Mouse (Mus musculus): Measurements from ENCODE around the gene Rabep2. TPM values are rescaled to one million over a fixed set of nuclear protein-coding genes. Genes with fewer than 3 reads are reported as not detected.

Rabep2 gene
- total RNA-seq, 2 experiments from 2014 or later: 10.9 to 12.5 TPM

DNA sequence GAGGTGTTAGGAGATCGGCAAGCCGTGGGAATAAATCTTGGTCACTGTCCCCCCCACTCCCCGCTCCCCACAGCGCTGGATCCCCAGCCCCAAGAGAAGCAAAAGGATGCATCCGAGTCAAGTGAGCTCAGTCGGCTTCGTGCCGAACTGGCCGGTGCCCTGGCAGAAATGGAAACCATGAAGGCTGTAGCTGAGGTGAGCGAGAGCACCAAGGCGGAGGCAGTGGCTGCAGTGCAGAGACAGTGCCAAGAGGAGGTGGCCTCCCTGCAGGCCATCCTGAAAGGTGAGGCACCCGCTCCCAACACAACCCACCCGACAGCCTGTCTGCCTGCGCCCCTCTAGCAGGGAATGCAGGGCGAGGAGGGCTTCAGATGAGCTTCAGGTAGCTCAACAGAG lies 942 bp downstream of the Rabep2 start:
- no peak for DNase-seq
- intact Hi-C loops (cut with DNase I): no loop called here

DNA sequence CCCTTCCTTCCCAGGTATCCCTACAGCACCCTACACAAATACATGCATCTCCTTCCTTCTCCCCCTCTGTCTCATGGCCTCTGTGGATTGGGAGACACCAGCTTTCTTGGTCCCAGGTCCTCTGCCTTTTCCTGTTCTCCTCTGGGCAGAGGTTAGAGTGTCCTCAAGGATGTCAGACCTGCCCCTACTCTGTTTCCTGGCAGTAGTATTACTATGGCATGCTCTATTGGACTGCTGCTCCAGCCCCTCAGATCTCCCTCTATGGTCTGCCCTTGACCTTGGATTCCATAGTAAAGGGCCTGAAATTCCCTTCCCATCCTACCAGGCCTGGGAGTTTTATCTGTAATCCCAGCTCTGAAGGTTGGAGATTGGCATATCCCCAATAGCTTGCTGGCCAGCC lies 1.6 kb downstream of the Rabep2 start:
- intact Hi-C loops (cut with DNase I): no loop called here

DNA sequence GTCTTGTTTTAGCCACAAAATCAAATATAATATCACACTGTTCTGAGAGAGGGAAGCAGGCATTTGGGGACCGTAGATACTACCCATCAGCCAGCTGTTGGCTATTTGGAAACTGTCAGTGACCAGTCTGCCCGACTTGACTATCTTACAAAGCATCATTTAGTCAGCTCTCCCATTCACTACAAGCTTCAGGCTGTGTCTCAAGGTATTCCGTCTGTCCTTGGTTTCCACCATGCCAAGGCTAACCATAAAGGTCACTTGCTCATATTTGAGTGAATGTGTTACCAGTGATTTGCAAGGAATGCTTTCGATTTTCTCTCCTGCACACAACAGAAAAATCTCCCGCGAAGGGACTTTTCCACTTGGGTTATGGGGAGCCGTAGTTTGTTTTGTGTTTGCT lies 6.2 kb downstream of the Rabep2 start:
- intact Hi-C loops (cut with DNase I): no loop called here
- no peak for DNase-seq

More for the DNA sequence above, 1.6 kb downstream of the Rabep2 start:
- no peak for DNase-seq

DNA sequence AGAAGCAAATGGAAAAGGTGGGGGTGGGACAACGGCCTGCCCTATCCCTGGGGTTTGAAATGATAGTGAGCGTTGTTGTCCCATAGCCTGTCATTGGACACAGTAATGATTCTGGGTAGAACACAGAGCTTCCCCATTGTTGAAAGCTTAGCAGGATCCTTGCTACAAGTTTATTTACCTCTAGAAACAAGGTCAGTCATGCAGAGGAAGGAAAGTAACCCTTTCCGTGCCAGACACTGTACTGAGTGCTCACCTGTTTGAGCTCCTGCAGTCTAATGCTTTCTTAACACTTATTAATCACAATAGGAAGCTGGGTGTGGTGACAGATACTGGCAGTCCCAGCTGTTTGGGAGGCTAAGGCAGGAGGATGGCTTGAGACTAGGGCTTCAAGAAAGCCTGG lies 7.2 kb downstream of the Rabep2 start:
- intact Hi-C loops (cut with DNase I): loop anchor here (2.0 kb wide), 2 partner anchors 27 to 91 kb away; partner anchors contain the start of gene Atp2a1
- no peak for DNase-seq

DNA sequence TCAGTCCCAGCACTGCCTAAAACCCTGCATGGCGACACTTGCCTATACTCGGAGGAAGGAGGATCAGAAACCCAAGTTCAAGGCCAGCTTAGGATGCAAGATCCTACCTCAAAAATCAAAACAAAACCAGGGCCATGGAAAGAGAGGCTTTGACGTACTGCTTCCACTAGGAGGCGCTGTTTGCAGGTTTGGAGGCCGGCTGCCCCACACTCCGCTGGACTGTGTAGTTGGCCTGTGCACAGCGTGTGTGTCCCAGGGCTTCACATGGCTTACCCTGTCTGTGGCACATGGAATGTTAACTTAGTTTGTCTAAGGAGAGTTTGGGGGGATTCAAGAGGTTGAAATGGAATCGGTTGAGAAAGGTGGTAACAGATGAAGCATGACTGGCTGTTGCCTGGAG lies 8.3 kb downstream of the Rabep2 start:
- DNase-seq: peak; percentile 71 to 86
- intact Hi-C loops (cut with DNase I): loop anchor here (2.0 kb wide), 2 partner anchors 26 to 90 kb away; partner anchors contain the start of gene Atp2a1

DNA sequence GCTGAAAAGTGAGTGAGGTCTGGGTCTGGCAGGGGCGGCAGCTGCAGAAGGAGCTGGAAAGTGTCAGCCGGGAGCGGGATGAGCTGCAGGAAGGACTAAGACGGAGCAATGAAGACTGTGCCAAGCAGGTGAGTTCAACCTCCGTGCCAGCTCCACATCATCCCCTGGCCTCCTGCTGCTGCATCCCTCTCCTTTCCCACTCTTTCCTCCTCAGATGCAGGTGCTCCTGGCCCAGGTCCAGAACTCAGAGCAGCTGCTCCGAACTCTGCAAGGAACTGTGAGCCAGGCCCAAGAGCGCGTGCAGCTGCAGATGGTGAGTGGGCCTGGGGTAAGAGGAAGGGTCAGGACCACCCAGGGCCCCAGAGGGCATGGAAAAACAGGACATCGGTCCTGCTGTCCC lies 11.6 kb downstream of the Rabep2 start:
- intact Hi-C loops (cut with DNase I): no loop called here
- DNase-seq: no peak

DNA sequence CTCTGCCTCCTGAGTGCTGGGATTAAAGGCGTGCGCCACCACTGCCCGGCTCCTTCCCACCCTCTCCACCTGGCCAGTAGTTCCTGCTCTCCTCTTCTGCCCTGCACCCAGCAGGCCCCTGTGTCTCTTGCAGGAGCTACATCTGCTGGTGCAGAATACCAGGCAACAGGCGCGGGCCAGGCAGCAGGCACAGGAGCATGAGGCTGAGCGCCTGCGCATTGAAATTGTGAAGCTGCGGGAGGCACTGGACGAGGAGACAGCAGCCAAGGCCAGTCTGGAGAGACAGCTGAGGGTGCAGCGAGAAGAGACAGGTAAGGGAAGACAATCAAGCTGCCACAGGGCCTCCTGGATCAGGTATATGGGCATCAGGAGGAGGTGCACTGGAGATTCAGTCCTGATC lies 15.4 kb downstream of the Rabep2 start:
- no peak for DNase-seq
- intact Hi-C loops (cut with DNase I): no loop called here

DNA sequence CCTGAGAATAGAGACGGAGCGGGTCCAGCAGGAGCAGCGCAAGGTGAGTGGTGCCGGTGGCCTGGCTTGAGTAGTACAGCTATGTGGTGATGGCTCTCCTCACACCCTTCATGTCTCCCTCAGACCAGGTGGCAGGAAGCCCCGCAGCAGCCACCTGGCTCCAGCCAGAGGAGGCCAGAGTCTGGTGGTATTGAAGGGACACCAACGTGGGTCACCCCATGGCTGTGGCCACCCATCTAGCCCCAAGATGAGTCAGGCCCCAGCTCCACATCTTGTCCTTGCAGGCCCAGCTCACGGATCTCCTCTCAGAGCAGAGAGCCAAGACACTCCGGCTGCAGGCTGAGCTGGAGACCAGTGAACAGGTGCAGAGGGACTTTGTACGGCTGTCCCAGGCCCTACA lies 16.0 kb downstream of the Rabep2 start:
- intact Hi-C loops (cut with DNase I): no loop called here
- DNase-seq: no peak

DNA sequence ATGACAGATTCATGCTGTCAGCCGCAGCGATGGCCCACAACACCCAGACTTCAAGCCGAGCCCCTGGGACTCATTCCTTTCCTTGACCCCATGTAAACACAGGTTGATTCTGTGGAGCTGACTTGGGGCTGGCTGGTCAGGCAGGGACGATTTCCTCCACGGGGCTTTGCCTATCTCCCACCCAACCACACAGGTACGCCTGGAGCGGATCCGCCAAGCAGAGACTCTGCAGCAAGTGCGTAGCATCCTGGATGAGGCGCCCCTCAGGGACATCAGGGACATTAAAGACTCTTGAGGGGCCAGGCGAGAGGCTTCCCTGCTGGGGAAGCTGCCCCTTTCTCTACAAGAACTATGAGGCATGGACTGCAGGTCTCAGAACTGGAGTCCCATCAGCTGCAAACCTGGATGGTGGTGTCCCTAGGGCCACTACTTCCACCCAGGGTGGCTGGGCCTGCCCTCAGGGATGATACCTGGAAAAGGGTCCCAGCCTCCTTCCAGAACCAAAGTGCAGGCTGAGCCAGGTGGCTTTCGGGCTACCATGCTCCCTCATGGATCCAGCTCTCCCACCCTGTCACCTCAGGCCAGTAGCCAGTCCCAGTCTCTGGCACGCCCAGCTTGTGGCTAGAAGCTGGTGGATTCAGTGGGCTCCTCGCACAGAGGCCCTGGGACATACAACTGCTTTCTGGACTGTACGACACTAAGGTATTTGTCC lies 16.7 kb downstream of the Rabep2 start:
- intact Hi-C loops (cut with DNase I): no loop called here
- DNase-seq: no peak

DNA sequence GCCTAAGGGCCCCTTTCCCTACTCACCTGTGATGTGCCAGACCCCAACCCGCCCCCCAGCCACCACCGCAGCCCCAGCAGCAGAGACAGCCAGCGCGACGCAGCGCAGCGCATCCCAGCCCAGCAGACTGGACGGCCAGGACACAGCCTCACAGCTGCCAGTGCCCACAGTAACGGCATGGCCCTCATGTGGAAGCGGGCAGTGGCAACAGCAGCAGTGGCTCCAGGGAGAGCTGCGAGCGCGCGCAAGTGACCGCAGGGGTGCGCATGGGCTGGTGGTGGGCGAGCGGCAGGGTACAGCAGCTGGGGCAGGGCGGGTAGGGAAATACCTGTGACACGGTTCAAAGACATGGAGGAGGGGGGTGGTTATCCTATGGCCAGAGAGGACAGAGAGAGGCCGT lies 17.7 kb downstream of the Rabep2 start:
- intact Hi-C loops (cut with DNase I): no loop called here
- no peak for DNase-seq

DNA sequence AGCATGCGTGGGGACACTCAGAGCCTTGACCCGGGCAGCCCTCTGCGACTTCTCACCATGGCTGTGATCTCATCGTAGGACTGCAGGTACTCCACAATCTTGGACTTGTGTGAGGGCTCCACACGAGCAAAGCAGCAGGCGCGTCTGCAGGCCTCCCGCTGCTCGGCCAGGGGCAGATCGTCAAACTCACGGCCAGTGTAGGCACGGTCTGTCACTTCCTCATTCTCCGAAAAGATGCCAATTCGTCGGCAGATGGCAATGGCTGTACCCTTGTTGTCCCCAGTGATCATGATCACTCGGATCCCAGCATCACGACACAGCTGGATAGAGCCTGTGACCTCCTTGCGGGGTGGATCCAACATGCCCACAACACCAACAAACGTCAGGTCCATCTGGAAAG lies 19.9 kb downstream of the Rabep2 start:
- intact Hi-C loops (cut with DNase I): no loop called here
- DNase-seq: no peak

DNA sequence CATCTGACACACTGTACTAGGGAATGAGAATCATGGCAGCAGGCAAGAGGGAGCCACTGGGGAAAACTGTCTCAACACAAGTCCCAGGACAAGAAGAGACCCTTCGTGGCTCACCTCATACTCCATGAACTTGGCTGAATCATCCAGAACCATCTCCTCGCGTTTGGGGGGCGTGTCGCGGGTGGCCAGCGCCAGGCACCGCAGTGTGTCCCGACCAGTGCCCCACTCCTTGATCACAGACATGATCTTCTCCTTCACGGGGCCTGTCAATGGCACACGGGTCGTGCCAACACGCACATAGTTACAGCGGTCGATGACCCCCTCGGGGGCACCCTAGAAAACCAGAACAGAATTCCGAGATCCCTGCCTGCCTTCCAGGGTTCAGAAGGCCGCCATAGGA lies 21.4 kb downstream of the Rabep2 start:
- intact Hi-C loops (cut with DNase I): no loop called here
- DNase-seq: no peak

DNA sequence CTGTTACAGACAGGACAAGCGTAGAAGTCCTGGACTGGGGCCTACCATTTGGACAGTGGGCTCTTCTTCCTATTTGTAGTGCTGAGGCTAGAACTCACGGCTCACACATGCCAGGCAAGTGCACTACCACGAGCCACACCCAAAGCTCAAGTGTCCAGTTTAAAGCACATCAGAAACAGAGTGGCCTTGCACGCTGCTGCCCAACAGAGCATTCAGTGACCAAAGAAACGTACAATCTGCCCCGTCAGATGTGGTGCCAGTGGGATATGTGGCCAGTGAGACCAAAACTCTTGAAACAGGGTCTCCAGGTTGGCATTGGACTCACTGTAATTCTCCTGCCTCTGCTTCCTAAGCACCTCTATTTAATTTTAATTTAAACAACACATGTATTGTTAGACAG lies 22.1 kb downstream of the Rabep2 start:
- no peak for DNase-seq
- intact Hi-C loops (cut with DNase I): no loop called here

DNA sequence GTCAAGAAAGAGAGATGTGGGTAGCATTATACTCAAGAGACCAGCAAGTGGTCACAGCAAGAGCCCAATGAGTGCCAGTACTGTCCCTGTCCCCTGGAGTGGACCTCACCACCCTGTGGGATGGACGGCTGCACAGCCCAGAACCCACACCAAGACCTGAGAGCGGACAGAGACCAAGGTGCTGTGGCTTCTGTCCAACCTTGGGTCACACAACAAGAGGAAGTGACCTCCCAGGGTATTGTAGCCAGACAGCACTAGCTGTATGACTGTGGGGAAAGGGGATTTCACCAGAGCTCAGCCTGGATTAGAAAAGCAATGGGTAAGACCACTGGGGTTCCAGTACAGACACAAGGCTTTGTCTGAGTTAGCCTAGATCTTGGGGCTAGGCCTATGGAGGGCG lies 23.7 kb downstream of the Rabep2 start:
- intact Hi-C loops (cut with DNase I): no loop called here
- DNase-seq: no peak

DNA sequence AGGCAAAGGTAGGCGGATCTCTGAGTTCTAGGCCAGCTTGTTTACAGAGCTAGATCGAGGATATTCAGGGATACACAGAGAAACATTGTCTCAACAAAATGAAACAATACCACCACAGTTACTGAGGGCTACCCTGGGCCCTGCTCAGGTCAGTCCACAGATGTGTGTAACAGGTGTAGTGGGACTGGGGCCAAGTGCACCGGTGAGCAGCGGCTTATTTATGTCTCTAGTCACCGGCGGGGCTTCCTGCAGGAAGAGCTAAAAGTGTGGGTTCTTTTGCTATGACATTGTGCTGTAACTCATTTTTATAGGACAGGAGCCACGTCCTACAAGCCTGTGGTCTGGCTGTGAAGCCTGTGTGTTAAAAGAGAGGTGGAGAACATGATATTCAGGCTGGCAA lies 25.3 kb downstream of the Rabep2 start:
- intact Hi-C loops (cut with DNase I): no loop called here
- no peak for DNase-seq

DNA sequence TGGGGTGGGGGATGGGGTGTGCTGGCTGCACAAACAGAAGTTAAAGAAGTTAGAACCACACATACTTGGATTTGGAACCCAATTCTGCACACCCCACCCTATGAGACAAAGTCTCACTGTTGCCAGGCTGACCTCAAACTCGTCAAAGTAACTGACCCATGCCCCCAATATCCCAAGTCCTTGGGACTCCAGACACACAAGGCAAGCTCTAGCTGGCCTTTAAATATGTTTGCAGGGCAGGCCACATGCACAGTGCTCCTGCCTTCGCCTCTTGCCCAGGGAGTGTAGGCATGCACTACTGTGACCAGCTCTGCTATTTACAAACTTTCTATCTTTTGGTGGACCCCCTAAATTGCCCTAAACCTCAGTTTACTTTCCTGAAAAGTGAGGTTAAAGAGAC lies 26.7 kb downstream of the Rabep2 start:
- intact Hi-C loops (cut with DNase I): no loop called here
- no peak for DNase-seq

DNA sequence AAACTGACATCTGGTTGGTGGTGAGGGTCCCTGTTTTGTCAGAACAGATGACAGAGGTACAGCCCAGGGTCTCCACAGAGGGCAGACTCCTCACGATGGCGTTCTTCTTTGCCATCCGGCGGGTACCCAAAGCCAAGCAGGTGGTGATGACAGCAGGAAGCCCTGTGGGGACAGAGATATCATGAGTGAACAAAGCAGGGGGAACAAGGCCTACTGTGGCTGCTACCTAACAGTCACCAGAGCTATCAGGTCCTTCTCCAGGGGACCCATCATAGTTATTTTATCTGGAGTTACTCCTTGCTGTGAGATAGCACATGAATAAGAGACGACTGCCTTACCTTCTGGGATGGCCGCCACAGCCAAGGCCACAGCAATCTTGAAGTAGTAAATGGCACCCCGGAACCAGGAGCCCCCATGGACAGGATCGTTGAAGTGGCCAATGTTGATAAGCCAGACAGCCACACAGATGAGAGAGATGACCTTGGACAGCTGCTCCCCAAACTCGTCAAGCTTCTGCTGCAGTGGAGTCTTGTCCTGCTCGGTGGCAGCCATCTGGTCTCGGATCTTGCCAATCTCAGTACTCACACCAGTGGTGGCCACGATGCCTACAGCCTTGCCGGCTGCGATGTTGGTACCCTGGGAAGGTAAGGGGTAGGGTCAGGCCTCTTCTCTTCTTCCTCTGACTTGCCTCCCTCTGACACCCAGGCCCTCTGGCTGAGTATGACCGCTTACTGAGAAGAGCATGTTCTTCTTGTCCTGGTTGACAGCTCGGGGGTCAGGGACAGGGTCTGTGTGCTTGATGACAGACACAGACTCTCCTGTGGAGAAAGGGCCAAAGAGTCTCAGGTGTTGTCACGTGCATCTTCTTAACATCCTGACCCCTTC lies 28.1 kb downstream of the Rabep2 start:
- intact Hi-C loops (cut with DNase I): no loop called here
- DNase-seq: no peak

DNA sequence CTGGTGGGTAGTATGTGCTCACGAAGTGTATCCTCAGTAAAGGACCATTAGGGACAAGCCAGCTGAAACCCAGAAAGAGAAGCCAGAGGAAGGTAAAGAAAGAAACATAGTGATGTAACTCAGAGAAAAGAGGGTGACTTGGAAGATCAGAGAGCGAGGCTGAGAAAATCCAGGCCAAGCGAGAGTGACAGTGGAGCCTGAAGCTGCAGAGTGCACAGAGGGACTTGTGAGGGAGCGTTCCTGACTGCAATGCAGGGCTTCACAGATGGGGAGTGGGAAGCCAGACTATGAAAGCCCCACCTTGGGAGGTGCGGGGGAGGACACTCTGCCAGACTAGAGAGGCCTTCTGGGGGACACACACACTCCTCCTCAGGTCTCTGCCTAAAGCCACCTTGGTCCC lies 29.7 kb downstream of the Rabep2 start:
- no peak for DNase-seq
- intact Hi-C loops (cut with DNase I): no loop called here

DNA sequence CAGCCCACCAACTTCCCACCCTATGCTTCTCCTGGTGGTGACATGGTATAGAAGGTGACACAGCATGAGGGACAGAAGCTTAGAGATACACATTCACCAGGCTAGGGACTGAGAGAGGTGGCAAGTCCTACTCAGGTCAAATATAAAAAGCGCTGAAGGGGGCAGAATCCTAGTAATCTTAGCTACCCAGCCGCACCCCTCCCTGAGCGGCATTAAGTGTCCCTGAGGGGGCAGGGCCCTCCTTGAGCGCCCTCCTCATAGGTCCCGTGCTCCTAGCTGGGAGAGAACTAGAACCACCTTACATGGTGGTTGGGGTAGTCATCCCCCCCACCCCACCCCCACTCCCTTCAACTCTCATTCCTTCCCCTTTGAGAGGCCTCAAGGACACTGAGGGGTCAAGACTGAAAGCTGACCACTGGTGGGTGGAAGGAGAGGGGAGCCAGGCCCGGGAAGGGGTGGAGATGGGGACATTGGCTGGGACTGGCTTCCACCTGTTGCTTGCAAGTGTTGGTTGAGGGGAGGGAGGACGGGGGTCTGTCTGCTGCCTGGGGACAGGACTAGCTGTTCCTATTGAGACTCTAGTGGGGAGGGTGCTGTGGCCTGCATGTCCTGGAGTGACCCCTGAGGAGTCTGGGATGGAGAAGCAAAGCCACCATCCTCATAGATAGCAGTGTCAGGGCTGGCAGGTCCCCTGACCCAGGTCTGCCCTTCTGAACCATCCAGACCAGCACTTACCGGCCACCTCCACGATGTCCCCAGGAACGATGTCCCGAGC lies 30.5 kb downstream of the Rabep2 start:
- DNase-seq: no peak

DNA sequence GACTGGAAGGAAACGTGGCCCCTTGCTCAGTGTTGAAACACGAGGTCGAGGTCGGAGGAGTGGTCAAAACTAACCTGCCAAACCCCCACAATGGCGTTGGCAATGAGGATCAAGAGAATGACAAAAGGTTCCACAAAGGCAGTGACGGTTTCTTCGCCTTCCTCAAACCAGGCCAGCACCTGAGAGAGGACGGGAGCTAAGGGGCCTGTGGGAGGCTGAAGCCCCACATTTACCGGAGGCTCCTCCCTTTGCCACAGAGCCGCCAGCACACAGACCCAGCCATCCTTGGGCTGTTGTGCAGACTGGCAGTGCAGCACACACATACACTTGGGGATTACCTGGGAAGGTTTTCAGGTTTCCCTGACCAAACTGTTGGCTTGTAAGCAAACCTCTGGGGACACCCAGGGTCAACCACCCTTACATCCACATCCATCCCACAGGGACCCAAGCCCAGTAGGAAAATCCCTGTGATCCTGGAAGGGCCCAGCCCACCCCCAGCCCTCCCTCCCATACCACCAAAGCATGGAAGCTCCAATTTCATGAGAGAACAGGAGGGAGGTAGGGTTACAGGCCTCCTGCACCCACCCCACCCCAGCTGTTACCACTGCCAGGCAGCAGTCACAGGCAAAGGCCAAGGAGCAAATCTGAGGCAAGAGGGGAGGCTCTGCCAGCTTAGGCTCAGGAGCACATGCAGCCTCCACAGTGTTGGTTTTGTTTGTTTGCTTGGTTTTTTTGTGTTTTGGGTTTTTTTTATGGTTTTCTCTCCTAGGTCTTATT lies 32.3 kb downstream of the Rabep2 start:
- DNase-seq: no peak
- intact Hi-C loops (cut with DNase I): no loop called here

More for the DNA sequence above, 30.5 kb downstream of the Rabep2 start:
- intact Hi-C loops (cut with DNase I): no loop called here
